Mouse (Mus musculus): ENCODE measurements around the gene Fam107b.
A peak's percentile ranks its signal among the peaks of the same experiment; 100 is the strongest.

The Fam107b gene

DNA sequence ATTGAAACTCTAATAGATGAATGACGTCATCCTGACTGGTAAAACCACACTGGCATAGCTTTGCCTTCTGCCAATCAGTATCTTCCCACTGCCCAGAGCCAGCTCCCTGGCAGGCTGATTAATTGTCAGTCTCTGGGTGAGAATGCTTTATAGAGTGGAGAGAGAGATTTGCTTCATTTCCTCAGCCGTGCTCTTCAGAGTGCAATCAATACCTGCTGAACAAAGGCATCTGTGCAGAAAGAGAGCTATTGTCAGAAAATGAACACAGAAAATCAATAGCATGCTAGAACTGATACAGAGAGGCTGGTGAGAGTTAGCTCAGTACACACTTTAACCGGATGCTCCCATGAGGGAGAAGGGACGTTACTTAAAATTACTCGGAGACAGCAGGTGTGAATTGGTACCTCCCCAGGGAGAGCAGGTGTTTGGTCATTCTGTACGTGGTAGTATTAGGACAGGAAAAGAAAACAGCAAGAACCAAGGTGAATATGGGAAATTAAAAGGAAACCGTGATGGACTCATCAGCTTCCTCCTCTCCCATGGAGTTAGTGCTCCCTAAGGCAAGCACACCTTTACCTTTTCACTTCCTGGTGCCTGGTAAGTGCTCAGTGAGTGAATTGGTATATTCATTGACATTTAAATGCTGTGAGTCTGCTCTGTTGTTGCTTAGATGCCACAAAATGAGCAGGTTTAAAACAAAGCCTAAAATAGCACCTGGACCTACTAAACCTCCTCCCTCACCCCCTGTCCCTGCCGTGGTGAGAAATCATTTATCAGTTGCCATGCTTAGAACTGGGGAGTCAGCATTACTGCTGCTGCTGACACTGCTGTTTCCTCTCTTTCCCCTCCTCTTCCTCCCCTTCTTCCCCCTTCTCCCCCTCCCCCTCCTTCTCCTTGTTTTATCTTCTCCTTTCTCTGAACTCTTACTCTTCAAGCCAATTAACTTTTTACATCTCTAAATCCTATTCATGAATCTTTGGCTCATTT lies 38.9 kb downstream of the Fam107b start:
- DNase-seq (ENCODE audit: low spot score in 2 of 2) = no peak

DNA sequence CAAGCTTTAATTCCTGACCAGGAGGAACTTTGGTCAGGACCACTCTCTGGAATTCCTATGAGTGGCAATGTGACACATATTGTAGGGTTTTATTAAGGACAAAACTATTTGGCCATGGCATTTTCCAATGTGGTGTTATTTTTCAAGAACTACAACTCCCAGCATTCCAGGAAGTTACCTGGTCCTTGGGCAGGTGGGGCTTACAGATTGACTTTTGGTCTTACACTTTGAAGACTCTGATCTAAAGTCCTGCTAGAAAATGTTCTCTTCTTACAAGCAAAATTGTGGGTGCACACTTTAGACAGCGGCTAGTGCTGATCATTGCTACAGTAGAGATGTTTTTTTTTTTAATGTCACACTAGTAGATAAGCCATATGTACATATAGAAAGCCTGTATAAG lies 48.2 kb downstream of the Fam107b start:
- no peak for DNase-seq (ENCODE audit: low spot score in 2 of 2)

DNA sequence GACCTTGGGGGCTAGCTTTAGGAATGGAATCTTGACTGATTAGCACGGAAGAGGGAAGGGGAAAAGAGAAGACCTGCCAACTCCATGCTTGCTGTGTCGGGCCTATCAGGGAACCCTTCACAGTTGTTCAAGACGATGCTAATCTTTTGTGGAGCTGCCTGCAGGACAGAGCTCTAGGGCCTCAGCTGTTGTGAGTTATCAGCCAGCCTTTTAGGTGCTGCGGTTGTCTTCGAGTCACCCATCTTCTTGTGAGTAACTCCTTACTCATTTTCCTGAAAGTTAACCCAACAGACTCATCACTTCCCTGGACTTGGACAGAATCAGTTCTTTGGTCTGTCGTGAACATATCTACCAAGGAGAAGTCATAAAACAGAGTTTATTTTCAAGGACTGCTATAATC lies 51.3 kb downstream of the Fam107b start:
- no peak for DNase-seq (ENCODE audit: low spot score in 2 of 2)

DNA sequence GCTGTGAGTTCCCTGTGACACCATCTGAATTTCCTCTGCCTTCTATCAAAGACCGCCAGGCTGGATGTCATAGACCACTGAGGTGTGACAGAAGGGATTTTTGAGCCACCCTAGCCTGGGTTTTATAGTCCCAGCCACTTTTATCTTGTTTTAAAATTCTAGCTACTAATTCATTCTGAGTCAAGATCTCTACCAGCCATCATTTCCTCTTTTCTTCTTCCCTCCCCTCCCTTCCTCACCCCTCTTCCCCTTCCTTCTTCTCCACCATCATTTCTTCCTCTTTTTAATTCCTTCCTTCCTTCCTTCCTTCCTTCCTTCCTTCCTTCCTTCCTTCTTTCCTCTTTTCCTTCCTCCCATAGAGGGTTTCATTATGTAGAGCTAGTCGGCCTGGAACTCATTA lies 51.9 kb downstream of the Fam107b start:
- DNase-seq (ENCODE audit: low spot score in 2 of 2) = no peak

DNA sequence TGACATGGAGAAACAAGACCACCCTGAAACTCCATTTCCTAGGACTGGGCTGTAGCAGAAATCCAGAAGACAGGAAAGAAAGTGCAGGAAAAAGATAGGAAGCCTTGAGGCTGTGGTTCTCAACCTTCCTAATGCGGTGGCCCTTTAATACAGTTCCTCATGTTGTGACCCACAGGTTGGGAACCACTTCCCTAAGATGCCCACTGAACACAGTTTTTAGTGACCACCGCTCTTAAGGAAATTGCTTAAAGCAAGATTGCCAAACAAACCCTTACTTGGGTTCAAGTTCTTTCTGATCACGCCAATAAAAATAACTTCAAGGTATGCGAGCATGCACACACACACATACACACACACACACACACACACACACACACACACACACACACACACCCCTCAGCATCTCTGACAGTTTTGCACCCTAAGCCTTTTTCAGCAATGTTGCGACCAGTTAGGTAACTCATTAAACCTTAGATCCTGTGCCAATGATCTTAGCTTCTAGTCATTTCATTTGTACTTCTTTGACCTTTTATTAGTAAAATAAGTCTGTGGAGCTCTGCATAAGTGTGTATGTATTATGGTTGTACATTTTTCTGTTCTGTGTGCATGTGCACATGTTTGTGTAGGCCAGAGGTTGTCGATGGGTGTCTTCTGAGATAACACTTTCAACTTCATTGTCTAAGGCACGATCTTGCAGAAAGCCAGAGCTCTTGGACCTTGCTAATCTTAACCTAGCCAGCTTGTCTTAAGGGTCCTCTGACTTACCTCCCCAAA lies 53.1 kb downstream of the Fam107b start:
- no peak for DNase-seq (ENCODE audit: low spot score in 2 of 2)

DNA sequence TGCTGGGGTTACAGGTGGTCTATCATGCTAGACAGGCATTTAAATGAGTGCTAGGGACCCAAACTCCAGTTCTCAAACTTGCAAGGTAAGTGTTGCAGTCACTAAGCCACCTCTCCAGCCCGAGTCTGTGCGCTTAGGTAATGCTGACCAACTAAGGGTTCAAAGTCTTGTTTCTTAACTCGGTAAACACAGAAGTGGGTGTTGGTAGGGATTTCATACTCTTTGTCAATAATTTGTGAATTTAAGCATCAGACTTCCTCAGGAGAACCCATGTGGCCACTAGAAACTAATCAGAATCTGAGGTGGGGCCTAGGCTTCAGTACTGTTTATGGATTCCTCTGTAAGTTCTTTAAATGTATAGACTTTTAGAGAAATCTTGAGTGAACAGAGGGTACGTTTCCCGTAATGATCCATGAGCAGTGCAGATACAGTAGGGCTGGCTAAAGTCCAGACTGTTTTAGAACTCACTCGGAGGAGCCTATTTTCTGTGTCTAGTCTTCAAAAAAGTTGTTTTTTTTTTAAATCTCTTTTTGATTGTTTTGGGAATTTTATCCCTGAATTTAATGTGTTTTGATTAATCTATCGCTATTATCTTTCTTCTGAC lies 53.8 kb downstream of the Fam107b start:
- DNase-seq (ENCODE audit: low spot score in 2 of 2) = no peak

DNA sequence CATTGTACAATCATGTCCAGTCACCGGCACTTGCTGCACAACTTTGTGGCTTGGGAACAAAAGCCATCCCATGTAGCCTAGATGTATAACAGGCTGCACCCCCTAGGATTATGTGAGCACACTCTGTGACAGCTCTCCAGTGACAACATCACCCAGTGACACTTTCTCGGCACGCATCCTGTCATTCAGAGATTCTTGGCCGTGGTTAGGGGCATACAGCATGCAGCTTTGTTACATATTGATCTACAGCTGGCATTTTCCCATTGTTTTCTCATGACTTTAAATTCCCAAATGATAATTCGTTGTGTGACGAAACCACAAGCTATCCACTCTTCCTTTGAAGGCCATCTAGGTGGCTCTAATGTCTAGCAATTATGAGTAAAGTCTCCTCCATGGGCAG lies 58.8 kb downstream of the Fam107b start:
- no peak for DNase-seq (ENCODE audit: low spot score in 2 of 2)

DNA sequence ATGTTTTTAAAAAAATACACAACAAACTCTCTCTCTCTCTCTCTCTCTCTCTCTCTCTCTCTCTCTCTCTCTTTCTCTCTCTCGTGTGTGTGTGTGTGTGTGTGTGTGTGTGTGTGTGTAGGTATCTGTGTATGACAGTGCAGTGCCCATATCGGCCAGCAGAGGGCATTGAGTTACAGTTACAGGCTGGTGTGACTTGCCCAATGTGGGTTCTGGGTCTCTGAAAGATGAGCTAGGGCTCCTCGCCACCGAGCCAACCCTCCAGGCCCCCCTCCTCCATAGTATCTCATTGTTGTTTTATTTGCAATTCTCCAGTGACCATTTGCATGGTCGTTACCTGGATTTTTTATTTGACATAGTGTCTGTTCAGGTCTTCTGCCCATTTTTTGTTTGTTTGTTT lies 59.5 kb downstream of the Fam107b start:
- peak; percentile 17 to 50 for DNase-seq (ENCODE audit: low spot score in 2 of 2)

DNA sequence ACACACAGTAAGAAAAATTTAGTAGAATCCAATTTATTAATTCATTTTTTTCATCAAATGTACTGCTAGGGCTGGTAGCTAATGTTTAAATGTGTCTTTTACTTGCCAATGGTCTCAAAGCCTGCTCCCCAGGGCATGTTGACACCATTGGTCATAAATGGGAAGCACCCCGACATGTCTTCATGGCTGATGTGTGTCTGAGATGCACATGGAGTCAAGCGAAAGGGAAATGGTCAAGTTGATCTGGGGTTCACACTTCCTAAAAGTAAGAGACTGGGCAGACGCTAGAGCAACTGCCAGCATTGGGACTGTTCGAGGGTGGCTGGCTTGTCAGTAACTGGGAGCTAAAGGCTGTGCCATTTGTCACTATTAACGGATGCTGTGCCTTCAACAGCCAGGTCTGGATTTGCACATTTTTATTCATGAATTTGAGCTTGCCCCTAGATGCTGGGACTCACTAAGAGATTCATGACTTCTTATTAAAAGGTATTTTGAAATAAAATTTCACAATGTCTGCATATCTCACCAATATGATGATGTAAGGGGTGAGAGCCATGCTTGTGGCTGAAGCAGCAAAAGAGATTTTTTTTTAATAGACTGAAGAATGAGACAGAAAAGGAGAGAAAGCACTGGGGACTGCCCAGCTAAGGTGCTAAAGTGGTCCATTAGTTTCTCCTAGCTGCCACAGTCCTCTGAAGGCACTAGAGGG lies 60.6 kb downstream of the Fam107b start:
- no peak for DNase-seq (ENCODE audit: low spot score in 2 of 2)

DNA sequence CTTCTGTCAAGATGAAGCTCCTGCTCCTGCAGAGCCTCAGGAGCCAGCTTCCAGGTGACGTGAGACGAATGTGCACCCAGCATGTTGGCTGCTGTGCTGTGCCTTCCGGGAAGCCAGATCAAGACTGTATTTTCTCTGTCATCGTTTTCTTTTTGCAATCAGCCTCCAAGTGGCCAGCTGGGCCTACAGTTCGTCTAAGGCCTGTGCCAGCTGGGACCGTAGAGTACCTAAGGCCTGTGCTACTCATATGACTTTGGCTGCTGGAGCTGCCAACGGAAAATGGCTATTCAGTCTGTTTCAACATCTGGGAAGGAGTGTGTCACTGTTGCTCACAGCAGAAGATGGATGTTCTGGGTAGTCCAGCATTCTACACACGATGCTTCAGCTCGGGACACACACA lies 62.8 kb downstream of the Fam107b start:
- no peak for DNase-seq (ENCODE audit: low spot score in 2 of 2)

DNA sequence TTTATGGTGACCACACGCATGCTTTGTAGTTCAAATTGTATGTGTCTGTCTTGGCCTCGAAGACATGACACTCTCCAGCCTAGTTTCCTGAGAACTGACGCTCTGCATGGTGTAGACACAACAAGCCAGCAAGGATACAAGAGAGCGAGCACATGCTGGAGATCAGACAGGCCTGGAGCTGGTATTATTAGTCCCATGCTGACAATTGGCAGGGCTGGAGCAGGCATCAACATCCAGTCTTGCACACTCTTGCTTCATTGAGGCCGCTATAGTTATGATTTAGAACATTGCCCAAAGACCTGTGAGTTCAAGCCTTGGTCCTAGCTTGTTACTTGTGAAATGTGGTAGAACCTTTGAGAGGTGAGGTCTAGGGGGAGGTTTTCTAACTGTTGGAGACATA lies 66.5 kb downstream of the Fam107b start:
- DNase-seq (ENCODE audit: low spot score in 2 of 2) = no peak

DNA sequence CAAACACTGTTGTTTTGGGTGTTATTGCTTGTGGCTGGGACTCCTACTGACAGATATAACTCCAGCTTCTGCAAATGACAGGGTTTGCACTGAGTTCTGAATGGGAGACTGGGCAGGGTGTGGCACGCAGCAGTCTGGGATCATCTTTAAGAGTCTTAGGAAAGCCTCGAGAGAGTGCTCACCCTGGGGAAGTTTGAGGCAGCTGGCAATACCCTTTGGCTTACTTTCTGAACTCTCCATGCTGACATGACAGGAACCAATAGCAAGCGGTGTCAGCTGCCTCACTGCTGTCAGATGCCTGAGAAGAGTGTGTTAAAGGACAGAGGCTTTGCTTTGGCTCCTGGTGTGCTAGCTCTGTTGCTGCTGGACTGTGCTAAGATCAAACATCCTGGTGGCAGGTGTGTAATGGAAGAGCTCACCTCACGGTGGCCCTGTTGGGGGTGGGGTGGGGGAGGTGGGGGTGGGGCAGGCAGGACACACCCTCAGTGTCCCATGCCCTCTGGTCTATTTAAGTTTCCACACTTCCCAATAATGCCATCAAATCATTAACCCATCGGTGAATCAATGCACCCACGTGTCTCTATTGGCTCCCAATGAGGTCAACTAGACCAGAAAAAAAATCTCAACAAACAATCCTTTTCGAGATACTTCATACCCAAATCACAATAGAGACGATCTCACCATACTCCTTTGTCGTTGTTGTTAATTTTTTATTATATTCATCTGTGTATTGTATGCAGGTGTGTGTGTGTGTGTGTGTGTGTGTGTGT lies 70.9 kb downstream of the Fam107b start:
- no peak for DNase-seq (ENCODE audit: low spot score in 2 of 2)

DNA sequence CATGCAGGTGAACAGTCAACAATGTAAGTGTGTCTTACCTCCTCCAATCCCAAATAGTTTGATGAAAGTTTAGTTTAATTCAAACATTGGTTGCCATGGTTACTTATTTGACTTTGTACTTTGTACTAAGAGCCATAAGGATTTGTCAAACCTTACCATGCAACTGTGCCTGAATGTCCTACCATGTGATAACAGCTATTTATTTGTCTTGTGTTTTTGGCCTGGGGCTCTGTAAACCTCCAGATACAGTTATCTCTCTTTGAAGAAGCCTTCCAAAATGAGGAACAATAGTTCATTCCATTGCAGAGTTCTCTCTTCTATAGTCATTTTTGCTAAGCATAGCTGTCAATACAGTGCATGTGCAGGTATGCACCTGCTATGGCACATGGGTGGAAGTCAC lies 72.7 kb downstream of the Fam107b start:
- no peak for DNase-seq (ENCODE audit: low spot score in 2 of 2)

DNA sequence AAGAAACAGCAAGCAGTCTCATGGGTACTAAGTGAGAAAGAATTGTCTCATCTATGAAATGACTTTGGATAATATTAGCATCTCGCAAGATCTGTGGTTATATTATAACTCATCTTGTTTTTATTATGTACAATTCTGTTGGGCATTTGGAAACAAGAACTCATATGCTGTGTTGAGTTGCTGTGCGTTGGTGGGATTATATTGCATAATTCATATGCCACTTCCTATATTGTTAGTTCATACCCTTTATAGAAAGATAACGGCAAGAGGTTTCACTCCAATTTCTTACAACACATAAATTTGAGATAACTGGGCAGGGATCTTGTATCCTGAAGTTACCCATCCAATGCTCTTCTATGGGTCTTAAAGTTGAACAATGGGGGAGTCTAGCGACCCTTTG lies 75.5 kb downstream of the Fam107b start:
- DNase-seq (ENCODE audit: low spot score in 2 of 2) = no peak

DNA sequence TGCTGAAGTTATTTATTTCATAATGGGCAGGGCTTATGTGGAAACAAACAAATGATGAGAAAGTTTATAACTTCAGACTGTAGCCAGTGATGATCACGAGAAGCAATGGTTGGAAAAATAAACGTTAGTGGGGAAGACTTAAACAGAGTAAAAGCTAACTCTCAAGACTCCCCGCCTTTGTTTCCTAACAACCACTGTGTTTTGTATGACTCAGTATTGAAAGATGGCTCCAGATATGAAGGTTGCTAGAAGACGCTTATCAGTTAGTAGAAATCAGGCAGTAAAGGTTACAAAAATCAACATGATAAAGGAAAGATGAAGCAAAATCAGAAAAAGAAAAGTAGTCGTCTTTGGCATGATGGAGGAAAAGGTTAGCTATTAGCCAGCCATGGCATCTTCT lies 78.9 kb downstream of the Fam107b start:
- DNase-seq (ENCODE audit: low spot score in 2 of 2) = no peak

DNA sequence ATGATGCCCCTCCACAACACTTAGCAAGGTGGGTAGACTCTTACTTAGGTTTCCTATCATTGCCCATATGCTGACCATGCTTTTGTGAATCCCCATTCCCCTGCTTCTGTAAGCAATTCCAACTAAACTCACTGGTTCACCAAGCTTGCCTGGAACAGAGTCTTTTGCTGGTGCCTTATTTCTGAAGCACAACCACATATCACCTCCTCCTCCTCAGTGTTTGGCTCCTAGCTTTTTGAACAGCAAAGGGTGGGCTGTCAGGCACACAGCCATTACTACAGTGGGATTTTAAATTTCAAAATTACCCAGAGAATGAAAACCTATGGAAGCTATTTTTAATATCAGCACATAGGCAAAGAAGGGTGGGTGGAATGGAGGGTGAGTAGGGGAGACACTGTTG lies 84.3 kb downstream of the Fam107b start:
- no peak for DNase-seq (ENCODE audit: low spot score in 2 of 2)

DNA sequence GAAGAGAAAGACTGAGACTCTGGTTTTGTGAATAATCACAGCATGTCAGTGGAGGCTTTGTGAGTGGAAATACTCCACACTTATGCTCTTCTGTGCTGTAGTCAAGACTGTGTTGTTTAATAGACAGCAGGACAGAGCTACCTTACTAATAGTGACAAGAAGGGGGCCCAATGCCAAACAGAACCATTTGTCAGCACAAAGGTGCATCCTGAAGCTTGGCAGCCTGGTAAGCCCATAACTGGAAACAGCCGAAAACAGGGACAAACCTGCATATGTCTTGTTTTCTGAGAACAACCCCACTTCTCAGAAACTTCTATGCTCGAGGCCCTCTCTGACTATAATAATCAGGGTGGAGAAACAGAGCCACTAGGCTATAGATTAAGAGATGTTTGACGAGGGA lies 85.8 kb downstream of the Fam107b start:
- DNase-seq (ENCODE audit: low spot score in 2 of 2) = no peak

DNA sequence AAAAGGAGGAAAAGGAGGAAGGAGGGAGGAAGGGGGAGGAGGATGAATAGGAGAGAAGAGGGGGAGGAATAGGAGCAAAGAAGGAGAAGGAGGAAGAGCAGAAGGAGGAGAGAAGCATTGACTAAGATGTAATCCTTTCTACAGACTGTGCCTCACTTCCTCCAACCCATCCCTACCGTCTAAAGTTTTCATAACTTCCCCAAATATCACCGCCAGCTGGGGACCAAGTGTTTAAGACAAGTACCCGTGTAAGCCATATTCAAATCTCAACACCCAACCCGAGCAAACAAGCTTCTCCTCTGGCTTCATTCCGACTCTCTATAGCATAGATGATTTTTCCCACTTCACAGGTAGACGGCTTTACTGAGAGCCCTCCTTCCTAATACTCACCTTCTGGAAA lies 86.5 kb downstream of the Fam107b start:
- peak in 1 of 2 experiments; percentile 44 for DNase-seq (ENCODE audit: low spot score in 2 of 2)

DNA sequence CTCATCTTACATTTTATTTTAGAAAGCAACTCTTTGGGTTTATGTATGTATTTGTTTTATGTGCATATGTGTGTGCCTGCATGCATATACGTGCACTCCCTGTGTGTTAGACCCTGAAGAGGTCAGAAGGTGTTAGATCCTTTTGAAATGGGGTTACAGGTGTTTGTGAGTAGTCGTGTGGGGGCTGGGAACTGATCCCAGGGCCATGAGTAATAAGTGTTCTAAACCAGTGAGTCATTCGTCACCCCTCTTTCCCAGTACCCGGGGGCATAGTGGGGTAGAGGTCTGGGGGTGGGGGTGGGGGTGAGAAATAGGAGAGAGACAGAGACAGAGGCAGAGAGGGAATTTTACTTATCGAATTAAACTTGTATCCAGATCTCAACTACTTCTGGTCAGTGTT lies 87.1 kb downstream of the Fam107b start:
- DNase-seq (ENCODE audit: low spot score in 2 of 2) = peak; percentile 37 to 45

DNA sequence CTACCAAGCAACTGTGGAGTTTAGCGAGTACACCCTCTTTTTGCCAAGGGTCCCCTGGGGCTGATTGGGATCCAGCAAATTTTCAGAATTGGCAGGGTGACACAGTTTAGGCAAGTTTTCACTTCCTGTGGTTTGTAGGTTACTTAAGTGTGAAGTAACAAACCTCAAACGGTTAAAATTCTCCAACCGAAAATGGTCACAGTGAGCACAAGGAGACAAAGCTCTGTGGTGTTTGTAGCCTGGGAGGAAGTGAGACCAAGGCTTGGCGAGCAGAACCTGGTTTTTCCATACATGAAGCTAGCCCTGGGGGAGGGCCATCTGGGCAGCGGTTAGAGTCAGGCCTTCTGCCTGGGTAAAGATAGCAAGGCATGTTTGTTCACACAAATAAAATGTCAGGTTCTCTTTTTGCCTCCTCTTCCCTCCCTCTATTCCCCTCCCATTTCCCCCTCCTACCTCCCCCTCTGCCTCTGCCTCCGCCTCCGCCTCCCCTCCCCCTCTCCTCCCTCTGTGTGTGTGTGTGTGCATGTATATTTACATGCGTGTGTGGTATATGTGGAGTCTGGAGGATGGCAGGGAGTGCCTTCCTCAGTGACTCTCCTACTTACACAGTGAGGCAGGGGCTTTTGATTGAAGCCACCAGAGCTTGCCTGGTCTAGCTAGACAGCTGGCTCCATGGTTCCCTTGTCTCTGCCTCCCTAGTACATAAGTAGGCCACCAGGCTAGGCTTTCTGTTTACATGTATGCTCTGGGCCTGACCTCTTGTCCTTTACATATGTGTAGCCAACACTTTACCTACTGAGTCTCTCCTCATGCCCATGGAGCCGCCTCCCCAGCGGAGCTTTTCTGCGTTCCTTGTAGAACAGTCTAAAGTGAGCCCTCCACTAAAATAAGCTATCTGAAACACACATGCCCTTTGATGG lies 87.8 kb downstream of the Fam107b start:
- peak; percentile 73 to 80 for DNase-seq (ENCODE audit: low spot score in 2 of 2)

Data from natural killer cell, adult 2 months (primary cell).